Mouse (Mus musculus) brain, adult 2 months (tissue): Measurements from ENCODE around the gene Gnai2.

ENCODE experiments used
- DNase-seq: peaks from one replicate; pipeline ENCODE4 v3.0.0; 2011; ENCODE audit warnings: low read depth, low spot score

Gene Gnai2

GRCm38 (mm10) chr9:107611456-107612190 lies 23.5 kb downstream of the Gnai2 start:
- peak; percentile 71 for DNase-seq

- no peak for DNase-seq
These were observed 25.7 kb downstream of the Gnai2 start for GRCm38 (mm10) chr9:107609433-107609830.

- no peak for DNase-seq
These were observed 26.3 kb downstream of the Gnai2 start, which contains the start of gene Sema3b for GRCm38 (mm10) chr9:107608741-107609432. Sema3b (minus strand) TSS chr9:107609229.

- no peak for DNase-seq
These were observed 27.4 kb downstream of the Gnai2 start for GRCm38 (mm10) chr9:107607653-107608245.

GRCm38 (mm10) chr9:107607036-107607435 lies 28.1 kb downstream of the Gnai2 start:
- DNase-seq = no peak

- no peak for DNase-seq
These were observed 28.6 kb downstream of the Gnai2 start for GRCm38 (mm10) chr9:107606591-107606990.

GRCm38 (mm10) chr9:107605041-107605661 lies 30.0 kb downstream of the Gnai2 start:
- DNase-seq = no peak

GRCm38 (mm10) chr9:107603251-107603650 lies 31.9 kb downstream of the Gnai2 start:
- DNase-seq = no peak

- DNase-seq = peak; percentile 93
These were observed 33.0 kb downstream of the Gnai2 start for GRCm38 (mm10) chr9:107602068-107602648.

- DNase-seq = no peak
These were observed 33.9 kb downstream of the Gnai2 start for GRCm38 (mm10) chr9:107601275-107601674.

GRCm38 (mm10) chr9:107600745-107601144 lies 34.4 kb downstream of the Gnai2 start:
- peak; percentile 35 for DNase-seq

- DNase-seq = peak; percentile 66
These were observed 35.3 kb downstream of the Gnai2 start for GRCm38 (mm10) chr9:107599842-107600241.

GRCm38 (mm10) chr9:107599433-107599832 lies 35.7 kb downstream of the Gnai2 start:
- DNase-seq = no peak

GRCm38 (mm10) chr9:107598385-107598784 lies 36.8 kb downstream of the Gnai2 start:
- no peak for DNase-seq

- no peak for DNase-seq
These were observed 38.3 kb downstream of the Gnai2 start for GRCm38 (mm10) chr9:107596619-107597569.

- DNase-seq = no peak
These were observed 40.7 kb downstream of the Gnai2 start for GRCm38 (mm10) chr9:107594281-107595062.

- DNase-seq = peak; percentile 92
These were observed 41.8 kb downstream of the Gnai2 start for GRCm38 (mm10) chr9:107593101-107593976.

- DNase-seq = no peak
These were observed 44.5 kb downstream of the Gnai2 start for GRCm38 (mm10) chr9:107590773-107591060.
